Mouse (Mus musculus): ENCODE data around the gene Mgst2.
A peak's percentile ranks its signal among the peaks of the same experiment; 100 is the strongest.

DNA sequence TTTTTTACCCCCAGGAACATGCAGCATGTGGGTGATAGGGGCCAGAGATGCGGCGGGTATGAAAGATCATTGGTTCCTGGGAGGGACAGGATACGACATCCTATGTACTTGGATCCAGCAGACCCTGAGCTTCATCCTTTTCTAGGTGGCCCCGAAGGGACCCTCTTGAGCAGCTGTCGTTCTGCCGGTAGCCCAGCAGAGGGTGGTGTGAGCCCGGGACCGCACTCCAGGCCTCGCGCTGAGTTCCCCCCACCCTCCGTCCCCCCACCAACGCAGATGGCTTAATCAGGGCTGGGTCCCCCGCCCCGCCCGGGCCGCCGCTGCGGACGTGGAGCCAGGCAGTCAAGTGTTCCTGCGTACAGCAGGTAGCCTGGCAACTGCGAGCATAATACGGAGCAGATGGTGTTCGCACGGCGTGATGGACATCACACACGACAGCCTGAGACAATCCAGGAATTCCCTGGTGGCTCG lies 41.2 kb downstream of the Mgst2 start:
- peak; percentile 85 for TF ChIP-seq CTCF (IDR thresholded peaks at IDR 0.05; ENCODE audit: low read depth)
- 0 out of 2 replicates have a peak, but pooled peaks have one; percentile 8 for TF ChIP-seq EP300 (IDR thresholded peaks at IDR 0.05; ENCODE audit: low read depth)

All from liver, embryonic 14.5 days (tissue).